Mouse (Mus musculus) kidney, adult 18-20 months (tissue): ENCODE measurements at regions not wholly inside any gene's neighbourhood (a gene's known extent, or its start where the extent isn't known, plus 50 kb on each side); places are given as distances from the start of the nearest gene placed in this dataset.
A peak's percentile ranks its signal among the peaks of the same experiment; 100 is the strongest.
"Not testable (repeated sequence)": the region's sequence is repeated elsewhere in the genome, so short reads cannot be mapped to it uniquely, and the experiment has no call there.

Source experiments
- DNase-seq: peaks from one replicate; pipeline ENCODE4 v3.0.0; 2021

- no peak for DNase-seq
Measured at GRCm38 (mm10) chr14:15880146-15880545, 368.9 kb upstream of the Ngly1 start.

DNA sequence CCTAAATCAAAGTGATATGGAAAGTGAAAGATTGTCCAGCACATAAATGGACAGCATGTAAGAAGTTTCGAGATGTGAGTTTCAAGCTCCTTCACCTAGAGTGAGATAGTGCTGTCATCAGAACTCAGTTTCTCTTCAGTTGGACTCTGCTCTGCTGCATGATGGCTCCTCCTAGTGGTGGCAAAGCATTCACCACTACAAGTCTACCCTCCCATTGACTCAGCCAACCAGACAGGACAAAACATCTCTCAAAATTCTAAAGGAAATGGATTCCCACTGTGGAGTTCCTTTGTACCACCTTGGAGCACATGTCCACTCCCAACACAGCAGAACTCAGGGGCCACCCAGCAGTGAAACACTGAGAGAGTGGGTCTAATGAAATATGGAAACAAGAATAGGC lies 367.8 kb upstream of the Ngly1 start:
- peak; percentile 14 for DNase-seq

GRCm38 (mm10) chr14:15884641-15885340 lies 364.3 kb upstream of the Ngly1 start:
- DNase-seq: no peak

DNA sequence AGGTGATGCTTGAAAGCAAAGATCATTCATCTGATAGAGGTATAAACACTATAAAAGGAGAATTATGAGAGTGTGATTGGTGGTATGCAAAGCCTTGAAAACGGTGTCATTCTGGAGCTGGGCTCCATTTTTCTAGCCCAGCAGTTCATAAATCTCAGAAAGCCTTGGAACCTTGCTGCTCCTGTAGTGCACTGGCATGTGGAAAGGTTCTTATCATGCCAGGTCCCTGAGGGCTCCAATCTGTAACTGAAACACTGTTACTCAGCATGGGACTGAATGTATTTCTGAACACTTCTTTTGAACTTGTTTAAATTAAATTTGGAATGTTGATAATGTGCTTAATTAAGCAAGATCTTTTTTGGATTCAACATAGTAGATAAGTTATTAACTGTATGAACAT lies 352.0 kb upstream of the Ngly1 start:
- DNase-seq: no peak

DNA sequence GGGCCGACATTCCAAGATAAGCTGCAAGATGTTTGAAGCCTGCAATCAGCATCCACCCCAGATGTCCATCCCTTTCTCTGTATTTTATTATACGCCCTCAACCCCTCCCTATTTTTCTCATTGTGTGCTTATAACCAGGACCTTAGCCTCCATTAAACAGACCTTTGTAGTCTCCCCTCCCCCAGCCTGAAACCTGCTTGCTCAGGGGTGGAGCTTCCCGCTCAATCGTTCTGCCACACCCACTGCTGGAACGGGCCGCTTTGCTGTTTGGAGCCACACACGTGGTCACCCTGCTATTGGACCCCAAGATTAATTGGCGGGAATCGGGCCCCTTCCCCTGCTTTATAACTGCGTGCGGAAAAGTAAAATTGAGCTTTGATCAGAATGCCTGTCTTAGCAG lies 342.7 kb upstream of the Ngly1 start:
- DNase-seq: not testable (repeated sequence)

DNA sequence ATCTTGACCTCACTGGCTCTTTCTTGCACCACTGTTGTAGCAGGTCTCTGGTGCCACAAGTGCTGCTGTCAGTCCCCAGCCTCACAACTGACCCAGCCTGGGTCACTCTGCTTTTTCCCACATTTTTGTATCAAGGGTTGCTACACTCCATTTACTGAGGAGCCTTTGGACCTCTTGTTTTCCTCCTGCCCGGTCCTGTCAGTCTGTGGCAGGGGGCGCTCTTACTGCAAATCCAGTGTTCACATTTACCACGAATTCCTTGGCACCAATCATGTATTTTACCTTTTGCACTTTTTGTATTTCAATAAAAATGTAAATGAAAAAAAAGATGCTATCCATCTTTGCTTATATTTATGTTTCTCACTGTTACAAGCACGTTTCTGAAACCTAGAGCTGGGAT lies 335.9 kb upstream of the Ngly1 start:
- not testable (repeated sequence) for DNase-seq

- no peak for DNase-seq
Measured at GRCm38 (mm10) chr14:15914176-15914575, 334.9 kb upstream of the Ngly1 start.

DNA sequence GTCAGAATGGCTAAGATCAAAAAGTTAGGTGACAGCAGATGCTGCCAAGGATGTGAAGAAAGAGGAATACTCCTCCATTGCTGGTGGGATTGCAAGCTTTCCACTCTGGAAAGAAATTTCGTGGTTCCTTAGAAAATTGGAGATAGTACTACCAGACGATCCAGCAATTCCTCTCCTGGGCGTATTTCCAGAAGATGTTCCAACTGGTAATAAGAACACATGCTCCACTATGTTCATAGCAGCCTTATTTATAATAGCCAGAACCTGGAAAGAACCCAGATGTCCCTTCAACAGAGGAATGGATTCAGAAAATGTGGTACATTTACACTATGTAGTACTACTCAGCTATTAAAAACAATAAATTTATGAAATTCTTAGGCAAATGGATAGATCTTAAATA lies 324.4 kb upstream of the Ngly1 start:
- not testable (repeated sequence) for DNase-seq

GRCm38 (mm10) chr14:15934729-15935128 lies 314.4 kb upstream of the Ngly1 start:
- DNase-seq: no peak

GRCm38 (mm10) chr14:15970321-15970720 lies 278.8 kb upstream of the Ngly1 start:
- no peak for DNase-seq

GRCm38 (mm10) chr14:15970767-15971166 lies 278.3 kb upstream of the Ngly1 start:
- DNase-seq: no peak

- no peak for DNase-seq
Measured at GRCm38 (mm10) chr14:15971306-15971705, 277.8 kb upstream of the Ngly1 start.

DNA sequence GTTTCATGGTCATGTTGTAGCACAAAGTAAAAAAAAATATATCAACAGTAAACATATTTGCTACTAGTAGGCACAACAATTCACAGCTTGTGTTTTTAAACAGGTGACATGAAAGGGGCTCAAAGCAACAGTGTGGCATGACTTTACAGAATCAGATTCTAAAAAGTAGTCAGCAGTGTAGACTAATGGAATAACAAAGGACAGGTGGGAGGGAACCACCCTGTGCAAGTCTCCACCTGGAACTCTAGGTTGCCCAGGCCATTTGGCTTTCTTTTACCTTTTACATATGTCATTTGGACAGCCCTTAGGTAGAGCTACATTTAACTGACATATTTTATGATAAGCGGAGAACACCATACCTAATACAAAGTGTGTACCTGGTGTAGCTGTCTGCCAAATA lies 271.7 kb upstream of the Ngly1 start:
- DNase-seq: no peak

DNA sequence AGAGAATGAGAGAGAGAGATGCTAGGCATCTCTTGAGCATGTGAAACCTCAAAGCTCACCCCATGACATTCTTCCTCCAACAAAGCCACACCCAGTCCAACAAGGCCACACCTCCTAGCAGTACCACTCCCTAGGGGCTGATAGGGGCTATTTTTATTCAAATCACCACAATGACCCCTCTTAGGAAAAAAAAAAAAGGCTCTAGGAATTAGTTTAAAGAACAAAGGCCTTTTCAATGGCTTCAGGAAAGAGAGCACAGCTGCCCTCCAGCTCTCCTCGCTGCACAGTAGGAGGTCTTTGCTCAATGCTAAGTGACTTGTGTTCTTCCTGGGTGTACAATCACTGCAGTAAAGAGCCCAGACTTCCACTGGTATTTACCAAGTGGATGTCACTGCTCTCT lies 270.8 kb upstream of the Ngly1 start:
- no peak for DNase-seq

- no peak for DNase-seq
Measured at GRCm38 (mm10) chr14:16005409-16005808, 243.7 kb upstream of the Ngly1 start.

DNA sequence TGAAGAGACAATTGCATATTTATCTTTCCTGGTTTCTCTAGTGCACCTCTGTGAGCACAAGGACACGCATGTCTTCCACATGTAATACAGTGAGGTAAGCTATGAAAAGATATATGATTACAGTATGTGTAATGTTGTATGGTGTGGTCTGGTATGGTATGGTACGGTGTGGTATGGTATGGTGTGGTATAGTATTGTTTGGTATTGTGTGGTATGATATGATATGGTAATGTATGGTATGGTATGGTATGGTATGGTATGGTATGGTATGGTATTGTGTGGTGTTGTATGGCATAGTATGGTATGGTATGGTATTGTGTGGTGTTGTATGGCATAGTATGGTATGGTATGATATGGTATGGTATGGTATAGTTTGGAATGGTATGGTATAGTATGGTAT lies 242.1 kb upstream of the Ngly1 start:
- DNase-seq: no peak

GRCm38 (mm10) chr14:16009778-16010177 lies 239.3 kb upstream of the Ngly1 start:
- DNase-seq: no peak

- DNase-seq: no peak
Measured at GRCm38 (mm10) chr14:16023853-16024252, 225.2 kb upstream of the Ngly1 start.

DNA sequence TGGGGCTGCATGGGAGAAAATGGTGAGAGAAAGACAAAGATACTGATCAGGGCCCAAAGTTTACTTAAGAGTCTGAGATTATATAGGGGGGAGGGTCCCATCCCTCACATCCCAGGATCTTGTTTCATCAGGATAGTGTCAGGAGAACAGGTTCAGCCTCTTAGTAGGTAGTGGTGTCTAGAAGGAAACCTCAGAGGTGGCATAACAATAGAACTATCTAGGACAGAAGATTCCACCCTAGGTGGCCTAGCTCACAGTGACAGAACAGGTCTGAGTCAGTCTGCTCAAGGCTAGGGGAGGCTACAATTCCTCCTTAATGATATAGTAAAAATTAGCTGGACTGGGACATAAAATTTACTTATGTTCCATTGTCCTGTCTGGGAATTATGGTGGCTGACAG lies 211.3 kb upstream of the Ngly1 start:
- DNase-seq: no peak

- no peak for DNase-seq
Measured at GRCm38 (mm10) chr14:16038336-16038735, 210.7 kb upstream of the Ngly1 start.

GRCm38 (mm10) chr14:16044466-16044865 lies 204.6 kb upstream of the Ngly1 start:
- no peak for DNase-seq

DNA sequence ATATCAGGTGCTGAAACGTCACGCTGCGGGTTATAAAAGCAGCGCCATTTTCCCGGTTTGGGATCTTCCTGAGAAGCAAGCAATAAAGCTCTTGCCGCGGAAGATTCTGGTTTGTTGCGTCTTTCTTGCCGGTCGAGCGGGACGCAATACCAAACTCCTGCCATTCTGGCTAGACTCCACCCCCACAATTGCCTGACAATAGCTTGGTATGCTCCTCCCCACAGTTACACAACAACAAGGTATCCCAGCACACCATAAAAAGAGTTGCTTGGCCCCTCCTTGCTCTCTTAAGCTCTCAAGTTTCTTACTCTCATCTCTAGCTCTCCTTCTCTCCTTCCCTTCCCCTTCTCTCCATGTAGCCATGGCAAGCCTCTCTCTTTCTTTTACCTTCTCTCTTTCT lies 176.5 kb upstream of the Ngly1 start:
- not testable (repeated sequence) for DNase-seq

DNA sequence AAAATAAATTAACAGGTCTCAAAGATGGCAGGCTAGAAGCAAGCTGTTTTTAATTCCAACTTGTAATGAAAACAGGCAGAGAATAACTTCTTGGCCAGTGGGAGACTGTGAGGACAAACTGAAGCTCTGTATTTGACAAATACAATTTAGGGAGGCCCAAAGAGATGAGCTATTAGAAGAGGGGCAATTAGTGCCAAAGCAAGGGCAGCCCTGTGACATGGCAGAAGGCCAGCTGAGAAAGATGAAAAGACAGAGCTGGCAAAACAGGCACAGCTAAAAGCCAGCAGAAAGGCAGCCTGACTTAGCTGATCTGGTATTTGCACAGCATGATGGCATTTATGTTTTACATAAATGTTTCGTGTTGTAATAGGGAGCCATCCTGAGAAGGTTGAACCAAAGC lies 175.0 kb upstream of the Ngly1 start:
- DNase-seq: no peak

DNA sequence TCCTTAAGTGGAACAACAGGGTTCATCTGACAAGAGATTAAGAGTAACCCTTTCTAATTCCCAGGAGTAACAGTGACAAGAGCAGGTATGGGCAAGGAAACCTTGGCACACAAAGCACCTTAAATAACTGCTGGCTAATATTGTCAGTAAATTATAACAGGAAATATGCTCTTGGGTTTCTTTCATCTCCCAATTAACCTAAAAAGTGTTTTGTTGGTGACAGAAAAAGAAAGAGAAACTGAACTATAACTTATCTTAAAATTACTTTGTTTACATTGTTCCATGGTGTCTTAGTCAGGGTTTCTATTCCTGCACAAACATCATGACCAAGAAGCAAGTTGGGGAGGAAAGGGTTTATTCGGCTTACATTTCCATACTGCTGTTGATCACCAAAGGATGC lies 170.0 kb upstream of the Ngly1 start:
- no peak for DNase-seq

DNA sequence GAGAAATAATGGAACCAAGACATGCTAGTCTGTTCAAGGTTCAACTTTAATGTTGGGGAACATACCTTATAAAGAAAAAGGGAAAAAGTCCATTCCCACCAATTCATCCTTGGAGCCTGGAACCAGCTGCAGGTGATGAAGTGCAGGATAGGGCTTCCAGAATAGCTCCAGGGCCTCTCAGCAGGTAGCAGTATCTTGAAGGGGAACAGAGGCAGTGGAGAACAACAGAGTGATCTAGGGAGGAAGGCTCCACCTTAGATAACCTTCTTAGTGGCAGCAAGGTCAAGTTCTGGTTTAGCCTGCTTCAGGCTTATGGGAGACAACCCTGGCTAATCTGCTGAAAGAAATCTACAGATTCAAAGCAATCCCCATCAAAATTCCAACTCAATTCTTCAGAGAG lies 161.8 kb upstream of the Ngly1 start:
- DNase-seq: not testable (repeated sequence)
